Mouse (Mus musculus): ENCODE results near the gene Snai1.

Snai1 gene

GRCm38 (mm10) chr2:167583161-167583952 is 45.4 kb downstream of the Snai1 start:
- in situ Hi-C loops (cut with MboI, MseI): no loop called here

- in situ Hi-C loops (cut with MboI, MseI): no loop called here
Measured at GRCm38 (mm10) chr2:167585273-167585672, 47.3 kb downstream of the Snai1 start.

GRCm38 (mm10) chr2:167586041-167586440 is 48.0 kb downstream of the Snai1 start:
- in situ Hi-C loops (cut with MboI, MseI): no loop called here

GRCm38 (mm10) chr2:167586976-167587375 is 49.0 kb downstream of the Snai1 start:
- in situ Hi-C loops (cut with MboI, MseI): no loop called here

- in situ Hi-C loops (cut with MboI, MseI): no loop called here
Measured at GRCm38 (mm10) chr2:167588774-167589577, 51.0 kb downstream of the Snai1 start.
